Mouse (Mus musculus): ENCODE measurements at regions not wholly inside any gene's neighbourhood (a gene's known extent, or its start where the extent isn't known, plus 50 kb on each side); places are given as distances from the start of the nearest gene placed in this dataset.
A peak's percentile ranks its signal among the peaks of the same experiment; 100 is the strongest.

DNA sequence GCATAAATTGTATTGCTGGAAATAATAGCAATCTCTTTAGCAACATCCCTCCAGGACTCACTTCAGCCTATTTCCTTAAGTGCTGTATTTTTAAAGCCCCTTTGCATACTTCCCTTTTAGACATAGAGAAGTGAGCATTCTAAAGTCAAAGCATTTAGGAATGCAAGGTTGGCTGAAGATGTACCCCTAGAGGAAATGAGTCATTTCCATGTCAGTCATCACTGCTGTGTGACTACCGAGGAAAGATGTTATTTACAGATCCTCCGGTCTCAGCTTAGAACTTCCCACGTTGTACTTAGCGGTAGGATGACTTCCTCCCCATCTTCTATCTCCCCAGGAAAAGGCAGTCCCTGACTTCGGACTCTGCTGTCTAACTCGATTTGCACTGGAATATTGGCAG, 337.2 kb downstream of the Meis1 start:
- Histone ChIP-seq H3K9ac (replicated peaks; ENCODE audit: low read depth, low read length) (no peak overlapping the region), H3K9me3 (ENCODE audit: control insufficient read depth, low read length) (no peaks in the 10 kb centered on the region), H3K36me3 (ENCODE audit: control insufficient read depth, insufficient read depth) (no peaks in the 10 kb centered on the region), H3K4me1 (replicated peaks; ENCODE audit: control insufficient read depth, insufficient read depth, low read length) (no peaks in the 10 kb centered on the region), H3K4me3 (replicated peaks; ENCODE audit: low read length) (no peak overlapping the region), H3K4me2 (ENCODE audit: low read length) (no peak overlapping the region), H3K27ac (ENCODE audit: low read length) (no peak overlapping the region), H3K27me3 (replicated peaks; ENCODE audit: control insufficient read depth, insufficient read depth, low read length) (no peaks in the 10 kb centered on the region)
- no peak for ATAC-seq
- 82% methylated on average over 6 of the region's 6 CpGs for WGBS

DNA sequence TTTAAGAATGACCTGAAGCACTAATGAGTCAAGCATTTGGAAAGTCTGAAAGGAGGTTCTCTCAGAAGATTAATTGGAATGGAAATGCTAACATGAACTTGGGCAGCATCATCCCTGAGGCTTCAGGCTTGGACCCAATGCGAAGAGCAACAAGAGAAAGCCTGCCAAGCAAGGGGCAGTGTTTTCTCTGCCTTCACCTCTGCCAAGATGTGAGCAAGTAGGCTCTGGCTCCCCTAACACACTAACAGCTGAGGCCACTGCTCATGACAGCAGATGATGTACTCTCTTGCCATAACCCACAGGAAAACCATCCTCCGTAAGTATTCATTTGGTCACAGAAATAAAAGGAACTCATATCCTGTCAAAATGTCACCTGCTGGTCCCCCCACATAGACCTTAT, 341.9 kb downstream of the Meis1 start:
- H3K4me3 ChIP-seq (replicated peaks; ENCODE audit: low read length): no peak overlapping the region

DNA sequence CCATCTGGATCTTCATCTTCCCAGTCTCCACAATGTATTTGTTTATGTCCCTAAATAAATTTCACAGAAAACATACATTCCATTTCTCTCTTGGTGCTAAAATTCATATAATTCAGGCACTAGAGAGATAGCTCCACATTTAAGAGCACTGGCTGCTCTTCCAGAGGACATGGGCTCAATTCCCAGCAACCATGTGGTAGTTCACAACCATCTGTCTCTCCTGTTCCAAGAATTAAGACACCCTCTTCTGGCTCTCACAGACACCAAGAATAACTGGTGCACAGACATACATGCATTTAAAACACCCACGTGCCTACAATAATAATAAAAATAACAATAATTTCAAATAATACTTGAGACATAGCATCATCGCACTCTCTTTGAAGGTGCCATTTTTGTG, 347.8 kb downstream of the Meis1 start:
- Histone ChIP-seq H3K4me3 (replicated peaks; ENCODE audit: low read length) (no peak overlapping the region), H3K27me3 (replicated peaks; ENCODE audit: control insufficient read depth, insufficient read depth, low read length) (no peaks in the 10 kb centered on the region), H3K4me1 (replicated peaks; ENCODE audit: control insufficient read depth, insufficient read depth, low read length) (no peaks in the 10 kb centered on the region), H3K4me2 (ENCODE audit: low read length) (no peak overlapping the region), H3K27ac (ENCODE audit: low read length) (no peak overlapping the region), H3K9me3 (ENCODE audit: control insufficient read depth, low read length) (no peaks in the 10 kb centered on the region), H3K36me3 (ENCODE audit: control insufficient read depth, insufficient read depth) (no peaks in the 10 kb centered on the region), H3K9ac (replicated peaks; ENCODE audit: low read depth, low read length) (no peak overlapping the region)
- 79% methylated on average over 2 of the region's 2 CpGs for WGBS
- peak; percentile 62; the same call in 1 of the 2 replicates for ATAC-seq

More for the DNA sequence above, 341.9 kb downstream of the Meis1 start:
- Histone ChIP-seq H3K36me3 (ENCODE audit: control insufficient read depth, insufficient read depth) (no peaks in the 10 kb centered on the region), H3K4me1 (replicated peaks; ENCODE audit: control insufficient read depth, insufficient read depth, low read length) (no peaks in the 10 kb centered on the region), H3K27me3 (replicated peaks; ENCODE audit: control insufficient read depth, insufficient read depth, low read length) (no peaks in the 10 kb centered on the region), H3K4me2 (ENCODE audit: low read length) (no peak overlapping the region), H3K27ac (ENCODE audit: low read length) (no peak overlapping the region), H3K9me3 (ENCODE audit: control insufficient read depth, low read length) (no peaks in the 10 kb centered on the region), H3K9ac (replicated peaks; ENCODE audit: low read depth, low read length) (no peak overlapping the region)
- WGBS: 86% methylated on average over 2 of the region's 2 CpGs
- no peak for ATAC-seq

DNA sequence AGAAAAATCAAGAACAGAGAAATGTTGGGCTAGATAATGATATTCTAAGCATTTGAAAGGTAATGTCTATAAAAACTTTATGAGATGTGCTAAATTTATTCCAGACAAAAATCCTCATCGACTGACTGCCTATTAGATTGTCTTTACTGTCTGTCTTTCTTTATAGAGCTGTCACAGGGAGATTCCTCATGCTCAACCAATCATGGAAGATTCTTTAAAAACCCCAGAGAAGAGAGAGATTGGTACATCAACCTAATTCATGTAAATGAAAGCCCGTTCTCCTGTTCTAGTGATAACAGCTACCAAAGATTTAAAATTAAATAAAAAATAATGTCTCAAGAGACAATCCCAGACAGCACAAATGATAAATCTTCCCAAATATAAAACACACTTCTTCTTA, 349.5 kb downstream of the Meis1 start:
- no peak overlapping the region for H3K27ac ChIP-seq (ENCODE audit: low read length)
- H3K9ac ChIP-seq (replicated peaks; ENCODE audit: low read depth, low read length): no peak overlapping the region
- no peak overlapping the region for H3K4me2 ChIP-seq (ENCODE audit: low read length)
- no peaks in the 10 kb centered on the region for H3K27me3 ChIP-seq (replicated peaks; ENCODE audit: control insufficient read depth, insufficient read depth, low read length)
- WGBS: 61% methylated on average over 2 of the region's 2 CpGs
- H3K9me3 ChIP-seq (ENCODE audit: control insufficient read depth, low read length): no peaks in the 10 kb centered on the region
- no peak overlapping the region for H3K4me3 ChIP-seq (replicated peaks; ENCODE audit: low read length)
- no peaks in the 10 kb centered on the region for H3K36me3 ChIP-seq (ENCODE audit: control insufficient read depth, insufficient read depth)
- ATAC-seq: peak; percentile 79
- no peaks in the 10 kb centered on the region for H3K4me1 ChIP-seq (replicated peaks; ENCODE audit: control insufficient read depth, insufficient read depth, low read length)

DNA sequence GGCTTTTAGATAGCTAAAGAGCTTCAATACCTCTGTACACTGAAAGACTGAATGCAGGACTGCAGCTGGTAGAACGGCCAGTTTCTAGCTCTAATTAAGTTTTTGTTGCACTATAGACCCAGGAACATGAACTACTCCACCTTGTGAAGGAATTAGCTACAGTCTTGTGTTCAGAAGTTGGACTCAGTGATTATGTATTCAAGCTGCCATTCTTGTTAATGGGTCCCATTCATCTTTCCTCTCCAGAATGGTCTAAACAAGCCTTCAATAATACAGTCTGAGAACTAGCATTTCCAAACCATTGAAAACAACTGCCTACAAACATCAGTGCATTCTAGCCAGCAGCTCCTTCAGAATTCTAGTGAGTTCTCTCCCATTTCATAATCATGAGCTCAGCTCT, 362.4 kb downstream of the Meis1 start:
- no peaks in the 10 kb centered on the region for H3K36me3 ChIP-seq (ENCODE audit: control insufficient read depth, insufficient read depth)
- no peak overlapping the region for H3K4me3 ChIP-seq (replicated peaks; ENCODE audit: low read length)
- 15% methylated on average over 1 of the region's 1 CpGs for WGBS
- no peak overlapping the region for H3K4me2 ChIP-seq (ENCODE audit: low read length)
- no peaks in the 10 kb centered on the region for H3K4me1 ChIP-seq (replicated peaks; ENCODE audit: control insufficient read depth, insufficient read depth, low read length)
- H3K9me3 ChIP-seq (ENCODE audit: control insufficient read depth, low read length): no peaks in the 10 kb centered on the region
- H3K27ac ChIP-seq (ENCODE audit: low read length): no peak overlapping the region
- no peak overlapping the region for H3K9ac ChIP-seq (replicated peaks; ENCODE audit: low read depth, low read length)
- no peaks in the 10 kb centered on the region for H3K27me3 ChIP-seq (replicated peaks; ENCODE audit: control insufficient read depth, insufficient read depth, low read length)
- peak; percentile 69 for ATAC-seq

DNA sequence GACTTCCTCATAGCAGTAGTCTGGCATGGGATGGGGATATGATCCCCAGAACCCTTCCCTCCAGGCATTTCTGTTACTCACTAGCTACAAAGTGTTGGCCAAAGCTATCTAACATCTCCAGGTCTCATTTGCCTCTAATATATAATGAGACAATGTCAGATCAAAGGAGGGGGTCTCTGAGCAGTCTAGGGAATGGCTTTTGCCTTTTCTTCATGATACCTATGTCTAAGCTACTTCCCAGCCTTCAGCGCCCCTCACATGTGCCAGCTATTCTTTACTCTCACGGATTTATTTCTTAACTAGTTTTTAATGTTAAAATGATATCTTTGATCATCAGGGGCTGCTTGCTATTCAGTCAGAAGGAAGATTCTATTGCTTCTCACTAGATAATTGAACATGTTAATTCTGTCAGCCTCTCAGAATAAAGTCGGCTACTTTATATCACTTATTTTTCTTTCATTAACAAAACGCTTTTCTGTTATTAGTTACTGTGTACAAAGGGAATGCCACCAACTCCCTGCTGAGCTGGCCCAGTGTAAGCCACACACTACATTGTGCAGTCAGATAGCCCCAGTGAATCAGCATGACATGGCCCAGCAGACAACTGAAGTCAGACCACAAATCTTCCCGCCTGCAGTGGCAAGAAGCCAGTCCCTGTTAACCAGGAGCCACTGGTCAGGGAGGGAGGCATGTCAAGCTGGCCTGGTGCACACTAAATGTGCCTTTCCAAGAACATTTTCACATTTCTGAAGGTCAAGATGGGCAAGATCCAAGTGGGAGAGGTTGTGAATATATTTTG, 386.6 kb downstream of the Meis1 start:
- H3K4me3 ChIP-seq (replicated peaks; ENCODE audit: low read length): no peak overlapping the region
- no peak overlapping the region for H3K27ac ChIP-seq (ENCODE audit: low read length)
- H3K27me3 ChIP-seq (replicated peaks; ENCODE audit: control insufficient read depth, insufficient read depth, low read length): no peaks in the 10 kb centered on the region
- H3K9me3 ChIP-seq (ENCODE audit: control insufficient read depth, low read length): no peaks in the 10 kb centered on the region
- H3K9ac ChIP-seq (replicated peaks; ENCODE audit: low read depth, low read length): no peak overlapping the region
- no peaks in the 10 kb centered on the region for H3K36me3 ChIP-seq (ENCODE audit: control insufficient read depth, insufficient read depth)
- H3K4me2 ChIP-seq (ENCODE audit: low read length): no peak overlapping the region
- ATAC-seq: no peak
- H3K4me1 ChIP-seq (replicated peaks; ENCODE audit: control insufficient read depth, insufficient read depth, low read length): no peaks in the 10 kb centered on the region
- WGBS: 68% methylated on average over 5 of the region's 5 CpGs

DNA sequence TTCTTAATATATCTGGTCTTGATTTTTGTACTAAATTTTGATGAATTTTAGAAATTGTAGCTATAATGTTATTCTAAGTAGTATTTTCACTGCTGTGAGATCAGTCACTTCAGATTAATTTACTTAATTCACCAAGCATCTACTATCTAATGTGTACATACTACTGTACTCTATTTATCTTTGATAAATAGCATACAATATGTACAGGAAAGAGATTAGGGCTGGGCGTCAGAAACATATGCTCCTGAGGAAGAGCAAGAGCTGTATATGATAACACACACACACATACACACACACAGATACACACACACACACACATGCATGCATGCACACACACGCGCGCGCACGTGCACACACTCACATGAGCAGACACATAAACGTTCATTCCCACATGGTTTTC, 387.2 kb downstream of the Meis1 start:
- Histone ChIP-seq H3K9ac (replicated peaks; ENCODE audit: low read depth, low read length) (no peak overlapping the region), H3K4me3 (replicated peaks; ENCODE audit: low read length) (no peak overlapping the region), H3K4me1 (replicated peaks; ENCODE audit: control insufficient read depth, insufficient read depth, low read length) (no peaks in the 10 kb centered on the region), H3K27me3 (replicated peaks; ENCODE audit: control insufficient read depth, insufficient read depth, low read length) (no peaks in the 10 kb centered on the region), H3K36me3 (ENCODE audit: control insufficient read depth, insufficient read depth) (no peaks in the 10 kb centered on the region), H3K4me2 (ENCODE audit: low read length) (no peak overlapping the region), H3K9me3 (ENCODE audit: control insufficient read depth, low read length) (no peaks in the 10 kb centered on the region), H3K27ac (ENCODE audit: low read length) (no peak overlapping the region)
- WGBS: 93% methylated on average over 7 of the region's 7 CpGs
- ATAC-seq: no peak

DNA sequence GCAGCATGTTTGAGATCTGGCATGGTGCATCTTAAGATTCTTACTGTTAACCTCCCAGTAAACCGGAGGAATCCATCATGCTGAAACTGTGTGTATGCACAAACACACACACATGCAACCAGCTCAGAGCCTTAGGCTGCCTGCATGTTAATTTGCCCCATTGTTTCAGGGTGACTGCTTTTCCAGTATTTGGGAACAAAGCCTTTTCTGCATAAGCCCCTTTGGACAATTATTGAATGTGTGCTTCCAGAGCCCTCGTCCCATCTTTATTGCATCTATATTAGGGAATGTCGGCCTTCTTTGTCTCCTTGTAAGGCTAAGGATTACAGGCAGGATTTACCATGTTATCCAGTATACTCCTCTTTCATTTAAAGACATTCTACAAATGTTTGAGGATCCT, 397.0 kb downstream of the Meis1 start:
- Histone ChIP-seq H3K4me3 (replicated peaks; ENCODE audit: low read length) (no peak overlapping the region), H3K4me1 (replicated peaks; ENCODE audit: control insufficient read depth, insufficient read depth, low read length) (peaks cover 6% of the 10 kb centered on the region), H3K36me3 (ENCODE audit: control insufficient read depth, insufficient read depth) (no peaks in the 10 kb centered on the region), H3K27me3 (replicated peaks; ENCODE audit: control insufficient read depth, insufficient read depth, low read length) (no peaks in the 10 kb centered on the region), H3K9me3 (ENCODE audit: control insufficient read depth, low read length) (no peaks in the 10 kb centered on the region), H3K27ac (ENCODE audit: low read length) (no peak overlapping the region), H3K9ac (replicated peaks; ENCODE audit: low read depth, low read length) (no peak overlapping the region), H3K4me2 (ENCODE audit: low read length) (no peak overlapping the region)
- ATAC-seq: no peak
- 5% methylated on average over 3 of the region's 3 CpGs for WGBS

DNA sequence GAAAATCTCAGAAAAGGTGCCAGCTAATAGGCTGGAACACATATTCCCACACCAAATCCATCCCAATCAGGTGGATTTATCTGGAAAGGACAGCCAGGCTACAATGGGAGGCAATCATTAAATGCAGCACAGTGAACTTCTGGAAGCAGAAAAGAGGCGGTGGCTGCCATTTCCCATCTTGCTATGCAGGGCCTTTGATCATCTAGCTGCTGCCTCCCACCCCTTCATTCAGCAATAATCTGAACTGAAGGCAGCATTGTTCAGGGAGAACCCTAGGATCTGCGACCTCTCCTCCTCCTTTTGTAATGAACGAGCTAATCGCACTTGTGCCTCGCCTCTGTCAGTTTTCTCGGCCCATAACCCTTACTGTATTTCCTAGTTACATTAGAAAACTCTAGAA, 413.9 kb downstream of the Meis1 start:
- H3K36me3 ChIP-seq (ENCODE audit: control insufficient read depth, insufficient read depth): no peaks in the 10 kb centered on the region
- no peak overlapping the region for H3K9ac ChIP-seq (replicated peaks; ENCODE audit: low read depth, low read length)
- H3K4me1 ChIP-seq (replicated peaks; ENCODE audit: control insufficient read depth, insufficient read depth, low read length): no peaks in the 10 kb centered on the region
- no peaks in the 10 kb centered on the region for H3K27me3 ChIP-seq (replicated peaks; ENCODE audit: control insufficient read depth, insufficient read depth, low read length)
- no peak overlapping the region for H3K4me3 ChIP-seq (replicated peaks; ENCODE audit: low read length)
- 12% methylated on average over 6 of the region's 6 CpGs for WGBS
- no peaks in the 10 kb centered on the region for H3K9me3 ChIP-seq (ENCODE audit: control insufficient read depth, low read length)
- no peak for ATAC-seq
- H3K27ac ChIP-seq (ENCODE audit: low read length): no peak overlapping the region
- H3K4me2 ChIP-seq (ENCODE audit: low read length): no peak overlapping the region

Data from forebrain, embryonic 16.5 days (tissue).